ENCODE assay signal across 27 mouse cellular contexts in the genomic region with DNA sequence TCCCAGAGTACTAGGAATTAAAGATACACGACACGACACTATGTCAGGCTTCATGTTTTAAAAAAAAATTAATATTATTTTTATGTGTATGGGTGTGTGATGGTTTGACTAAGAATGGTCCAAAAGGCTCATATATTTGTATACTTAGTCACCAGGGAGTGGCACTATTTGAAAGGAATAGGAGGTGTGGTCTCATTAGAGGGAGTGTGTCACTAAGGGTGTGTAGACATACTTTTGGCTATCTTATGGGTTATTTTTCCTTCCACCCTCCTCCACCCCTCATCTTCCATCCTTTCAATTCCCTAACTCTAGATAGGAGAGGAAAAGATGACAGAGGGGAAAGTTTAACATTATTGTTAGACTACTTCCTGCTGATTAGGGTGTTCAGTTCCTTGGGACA. TPM values are rescaled to one million over a fixed set of nuclear protein-coding genes. Genes with fewer than 3 reads are reported as not detected.
A peak's percentile ranks its signal among the peaks of the same experiment; 100 is the strongest.
DNase-seq lines count a peak whose midpoint lies in the region; ATAC-seq and TF ChIP-seq lines count a peak whose summit lies in the region.
"Had no signal": no experiment of that assay in that cellular context is flagged by ENCODE, and none has a peak within 500 bp of the region (broad histone marks: within the 10 kb centered on the region; RNA-seq: fewer than 3 reads in every experiment).

No protein-coding gene starts in this region.

- H3K4me1 ChIP-seq in liver, embryonic 14.5 days (replicated peaks; ENCODE audit: control insufficient read depth in 2 of 2, insufficient read depth in 2 of 2, low read length in 1 of 2): peaks cover 35 to 37% of the 10 kb centered on the region in 2 experiments
- H3K4me1 ChIP-seq in liver, postnatal 0 days (ENCODE audit: insufficient read depth): peaks cover 18% of the 10 kb centered on the region
- no peaks in the 10 kb centered on the region for H3K4me1 ChIP-seq in stomach, postnatal 0 days (replicated peaks; ENCODE audit: control insufficient read depth, insufficient read depth)
- no peaks in the 10 kb centered on the region for H3K4me1 ChIP-seq in heart, embryonic 11.5 days (ENCODE audit: control insufficient read depth, insufficient read depth, low read length)
- peaks cover 17% of the 10 kb centered on the region for H3K4me1 ChIP-seq in neural tube, embryonic 15.5 days

- H3K27me3 ChIP-seq in liver, embryonic 14.5 days (ENCODE audit: control insufficient read depth, insufficient read depth, low read length): peaks cover 9% of the 10 kb centered on the region
- H3K27me3 ChIP-seq in liver, postnatal 0 days (ENCODE audit: insufficient read depth, low read length): peaks cover 13% of the 10 kb centered on the region; the same call in 1 of the 2 replicates
- no peaks in the 10 kb centered on the region for H3K27me3 ChIP-seq in stomach, postnatal 0 days (ENCODE audit: control insufficient read depth, insufficient read depth, low read length)
- H3K27me3 ChIP-seq in heart, embryonic 11.5 days (ENCODE audit: control insufficient read depth, insufficient read depth, low read length): peaks cover 2% of the 10 kb centered on the region; the same call in 1 of the 2 replicates
- H3K27me3 ChIP-seq in neural tube, embryonic 15.5 days (replicated peaks): no peaks in the 10 kb centered on the region
- H3K27me3 ChIP-seq: embryonic facial prominence, embryonic 13.5 days; forebrain, embryonic 15.5 days; heart, embryonic 15.5 days had no signal

- TF ChIP-seq CTCF in liver, embryonic 14.5 days (IDR thresholded peaks at IDR 0.05; ENCODE audit: low read depth): no peak
- TF ChIP-seq CTCF in liver, postnatal 0 days (IDR thresholded peaks at IDR 0.05; ENCODE audit: low read depth): no peak
- no peak for TF ChIP-seq CTCF in stomach, postnatal 0 days (IDR thresholded peaks at IDR 0.05; ENCODE audit: low read depth)

- TF ChIP-seq EP300 in liver, embryonic 14.5 days (IDR thresholded peaks at IDR 0.05; ENCODE audit: low read depth): no peak
- no peak for TF ChIP-seq EP300 in liver, postnatal 0 days (IDR thresholded peaks at IDR 0.05; ENCODE audit: low read depth)
- TF ChIP-seq EP300 in stomach, postnatal 0 days (optimal IDR thresholded peaks at IDR 0.05): no peak

- H3K4me3 ChIP-seq in liver, embryonic 14.5 days (ENCODE audit: insufficient read depth in 1 of 2, low read depth in 2 of 2, low read length in 2 of 2): no peak overlapping the region
- no peak overlapping the region for H3K4me3 ChIP-seq in liver, postnatal 0 days (ENCODE audit: low read depth, low read length)
- H3K4me3 ChIP-seq in stomach, postnatal 0 days (ENCODE audit: low read depth, low read length): no peak overlapping the region
- H3K4me3 ChIP-seq in heart, embryonic 11.5 days (ENCODE audit: low read depth, low read length): no peak overlapping the region
- H3K4me3 ChIP-seq in neural tube, embryonic 15.5 days (replicated peaks): no peak overlapping the region
- H3K4me3 ChIP-seq: embryonic facial prominence, embryonic 10.5 days; embryonic facial prominence, embryonic 13.5 days; forebrain, embryonic 15.5 days; heart, embryonic 12.5 days; heart, embryonic 15.5 days; hindbrain, embryonic 10.5 days; hindbrain, embryonic 13.5 days had no signal

- H3K9ac ChIP-seq in liver, embryonic 14.5 days (replicated peaks): no peak overlapping the region
- no peak overlapping the region for H3K9ac ChIP-seq in liver, postnatal 0 days (replicated peaks)
- no peak overlapping the region for H3K9ac ChIP-seq in stomach, postnatal 0 days (ENCODE audit: low read length)
- H3K9ac ChIP-seq in heart, embryonic 11.5 days (ENCODE audit: low read depth, low read length): no peak overlapping the region
- H3K9ac ChIP-seq in neural tube, embryonic 15.5 days (replicated peaks): no peak overlapping the region
- H3K9ac ChIP-seq: embryonic facial prominence, embryonic 13.5 days; forebrain, embryonic 15.5 days; heart, embryonic 12.5 days; heart, embryonic 15.5 days; hindbrain, embryonic 13.5 days had no signal

- no peaks in the 10 kb centered on the region for H3K9me3 ChIP-seq in liver, embryonic 14.5 days (ENCODE audit: control insufficient read depth, low read length)
- H3K9me3 ChIP-seq in liver, postnatal 0 days (ENCODE audit: low read length): no peaks in the 10 kb centered on the region
- H3K9me3 ChIP-seq in stomach, postnatal 0 days (ENCODE audit: control insufficient read depth, low read length): no peaks in the 10 kb centered on the region
- H3K9me3 ChIP-seq in heart, embryonic 11.5 days (replicated peaks; ENCODE audit: control insufficient read depth, low read length): no peaks in the 10 kb centered on the region
- no peaks in the 10 kb centered on the region for H3K9me3 ChIP-seq in neural tube, embryonic 15.5 days (replicated peaks)
- H3K9me3 ChIP-seq: embryonic facial prominence, embryonic 10.5 days; embryonic facial prominence, embryonic 13.5 days; forebrain, embryonic 15.5 days; heart, embryonic 12.5 days; heart, embryonic 15.5 days; hindbrain, embryonic 10.5 days; hindbrain, embryonic 13.5 days had no signal

- DNase-seq in liver, embryonic 14.5 days (ENCODE audit: low read depth in 3 of 3, low spot score in 3 of 3): no peak
- no peak for DNase-seq in liver, postnatal 0 days
- no peak for DNase-seq in stomach, postnatal 0 days (ENCODE audit: low spot score)
- DNase-seq: adrenal gland, adult 8-10 months; adrenal gland, postnatal 25 days; cerebellum, adult 11-12 months; cerebellum, adult 8-10 months; cerebellum, postnatal 10 days; cerebellum, postnatal 36 days; embryo, embryonic 11 days; gastrocnemius, postnatal 14 days; heart, adult 11 months; heart, postnatal 10 days; heart, postnatal 36 days had no signal

- ATAC-seq in liver, embryonic 14.5 days (ENCODE audit: insufficient read depth): peak; percentile 29; the same call in 1 of the 2 replicates
- ATAC-seq in liver, postnatal 0 days: no peak
- ATAC-seq in erythroid progenitor cell, adult 5-6 weeks (replicated peaks; ENCODE audit: low FRiP score, poor library complexity, severe bottlenecking): peak; percentile 67
- peak; percentile 65 for ATAC-seq in stomach, postnatal 0 days (ENCODE audit: low FRiP score, low TSS enrichment)
- no peak for ATAC-seq in heart, embryonic 11.5 days (replicated peaks; ENCODE audit: insufficient number of reproducible peaks, low FRiP score, low TSS enrichment)
- no peak for ATAC-seq in neural tube, embryonic 15.5 days (ENCODE audit: low FRiP score)
- ATAC-seq: activated CD4-positive, CD25-positive, alpha-beta regulatory T cell, adult 4 months; forebrain, embryonic 15.5 days; hindbrain, embryonic 16.5 days had no signal

- 82% methylated on average over 2 of the region's 2 CpGs for WGBS in liver, embryonic 14.5 days (ENCODE audit: insufficient replicate concordance)
- WGBS in liver, postnatal 0 days (ENCODE audit: insufficient replicate concordance): 96% methylated on average over 2 of the region's 2 CpGs
- WGBS in stomach, postnatal 0 days: 73% methylated on average over 2 of the region's 2 CpGs
- 86% methylated on average over 2 of the region's 2 CpGs for WGBS in heart, embryonic 11.5 days (ENCODE audit: insufficient replicate concordance)
- WGBS in neural tube, embryonic 15.5 days: 97% methylated on average over 2 of the region's 2 CpGs

- no peaks in the 10 kb centered on the region for H3K36me3 ChIP-seq in liver, embryonic 14.5 days (replicated peaks; ENCODE audit: control insufficient read depth, insufficient read depth, low read depth)
- no peaks in the 10 kb centered on the region for H3K36me3 ChIP-seq in liver, postnatal 0 days (replicated peaks; ENCODE audit: insufficient read depth, low read length)
- no peaks in the 10 kb centered on the region for H3K36me3 ChIP-seq in stomach, postnatal 0 days (ENCODE audit: control insufficient read depth, insufficient read depth, low read length)
- H3K36me3 ChIP-seq in heart, embryonic 11.5 days (ENCODE audit: control insufficient read depth, insufficient read depth, low read length): no peaks in the 10 kb centered on the region
- H3K36me3 ChIP-seq in neural tube, embryonic 15.5 days: peaks cover 2% of the 10 kb centered on the region; the same call in 1 of the 2 replicates
- H3K36me3 ChIP-seq: embryonic facial prominence, embryonic 10.5 days; embryonic facial prominence, embryonic 13.5 days; forebrain, embryonic 15.5 days; heart, embryonic 12.5 days; heart, embryonic 15.5 days; hindbrain, embryonic 13.5 days had no signal

- peak overlapping the region; percentile 76 for H3K27ac ChIP-seq in liver, embryonic 14.5 days
- H3K27ac ChIP-seq in liver, postnatal 0 days (ENCODE audit: low read depth): no peak overlapping the region
- H3K27ac ChIP-seq in stomach, postnatal 0 days (replicated peaks): no peak overlapping the region
- no peak overlapping the region for H3K27ac ChIP-seq in heart, embryonic 11.5 days (ENCODE audit: low read depth, low read length)
- no peak overlapping the region for H3K27ac ChIP-seq in neural tube, embryonic 15.5 days (replicated peaks)
- H3K27ac ChIP-seq: embryonic facial prominence, embryonic 10.5 days; embryonic facial prominence, embryonic 13.5 days; forebrain, embryonic 15.5 days; heart, embryonic 15.5 days; hindbrain, embryonic 10.5 days; hindbrain, embryonic 13.5 days had no signal

- peak overlapping the region; percentile 38 for H3K4me2 ChIP-seq in liver, embryonic 14.5 days (ENCODE audit: low read depth)
- H3K4me2 ChIP-seq in liver, postnatal 0 days (ENCODE audit: low read depth, low read length): no peak overlapping the region
- no peak overlapping the region for H3K4me2 ChIP-seq in stomach, postnatal 0 days (replicated peaks; ENCODE audit: low read depth)
- H3K4me2 ChIP-seq in heart, embryonic 11.5 days: no peak overlapping the region
- H3K4me2 ChIP-seq in neural tube, embryonic 15.5 days: no peak overlapping the region
- H3K4me2 ChIP-seq: embryonic facial prominence, embryonic 13.5 days; forebrain, embryonic 15.5 days; heart, embryonic 12.5 days; heart, embryonic 15.5 days; hindbrain, embryonic 13.5 days had no signal

RNA-seq across cellular contexts. Expression of a gene that starts 8.1 kb away (rescaled TPM):
- polyA plus RNA-seq in liver, embryonic 14.5 days (2012; rRNA removed): 8.1 and 8.6 TPM in 2 replicates
- polyA plus RNA-seq in liver, embryonic 14.5 days (2014; fragmentation: Nextera tagmentation; extraction: Ambion mirVana): 7.6 and 9.9 TPM in 2 replicates
- 27.7 and 27.9 TPM in 2 replicates for polyA plus RNA-seq in liver, postnatal 0 days (2015; fragmentation: Nextera tagmentation; extraction: Ambion mirVana)
- 21.4 and 35.7 TPM in 2 replicates for total RNA-seq in erythroid progenitor cell, adult 5-6 weeks (2015; ENCODE audit: low replicate concordance)
- 27.7 and 43.4 TPM in 2 replicates for total RNA-seq in erythroid progenitor cell, adult 5-6 weeks (2017; ENCODE audit: low replicate concordance)
- 20.3 and 21.4 TPM in 2 replicates for polyA plus RNA-seq in stomach, postnatal 0 days (2015; fragmentation: Nextera tagmentation; extraction: Ambion mirVana)
- 11.1 and 12.4 TPM in 2 replicates for polyA plus RNA-seq in heart, embryonic 11.5 days (2014; fragmentation: Nextera tagmentation; extraction: Ambion mirVana)
- polyA plus RNA-seq in neural tube, embryonic 15.5 days (2015; fragmentation: Nextera tagmentation; extraction: Ambion mirVana): 15.7 and 17.0 TPM in 2 replicates

RNA-seq across cellular contexts. Expression of a gene that starts 20.0 kb away (rescaled TPM):
- polyA plus RNA-seq in liver, embryonic 14.5 days (2012; rRNA removed): 0.13 and 0.18 TPM in 2 replicates
- polyA plus RNA-seq in liver, embryonic 14.5 days (2014; fragmentation: Nextera tagmentation; extraction: Ambion mirVana): 0.05 TPM in 1 of 2 replicates, not detected in the other
- 0.18 and 0.40 TPM in 2 replicates for polyA plus RNA-seq in liver, postnatal 0 days (2015; fragmentation: Nextera tagmentation; extraction: Ambion mirVana)
- total RNA-seq in erythroid progenitor cell, adult 5-6 weeks (2015; ENCODE audit: low replicate concordance): not detected in 2 replicates
- total RNA-seq in erythroid progenitor cell, adult 5-6 weeks (2017; ENCODE audit: low replicate concordance): not detected in 2 replicates
- 1.6 and 1.7 TPM in 2 replicates for polyA plus RNA-seq in stomach, postnatal 0 days (2015; fragmentation: Nextera tagmentation; extraction: Ambion mirVana)
- 1.9 and 2.3 TPM in 2 replicates for polyA plus RNA-seq in heart, embryonic 11.5 days (2014; fragmentation: Nextera tagmentation; extraction: Ambion mirVana)
- 15.2 and 17.0 TPM in 2 replicates for polyA plus RNA-seq in neural tube, embryonic 15.5 days (2015; fragmentation: Nextera tagmentation; extraction: Ambion mirVana)

RNA-seq across cellular contexts. Expression of a gene that starts 30.3 kb away (rescaled TPM):
- polyA plus RNA-seq in liver, embryonic 14.5 days (2012; rRNA removed): 17.8 and 19.3 TPM in 2 replicates
- 24.5 and 26.2 TPM in 2 replicates for polyA plus RNA-seq in liver, embryonic 14.5 days (2014; fragmentation: Nextera tagmentation; extraction: Ambion mirVana)
- polyA plus RNA-seq in liver, postnatal 0 days (2015; fragmentation: Nextera tagmentation; extraction: Ambion mirVana): 23.0 and 26.2 TPM in 2 replicates
- total RNA-seq in erythroid progenitor cell, adult 5-6 weeks (2015; ENCODE audit: low replicate concordance): 30.6 and 54.1 TPM in 2 replicates
- 37.7 and 46.8 TPM in 2 replicates for total RNA-seq in erythroid progenitor cell, adult 5-6 weeks (2017; ENCODE audit: low replicate concordance)
- 54.0 and 59.4 TPM in 2 replicates for polyA plus RNA-seq in stomach, postnatal 0 days (2015; fragmentation: Nextera tagmentation; extraction: Ambion mirVana)
- polyA plus RNA-seq in heart, embryonic 11.5 days (2014; fragmentation: Nextera tagmentation; extraction: Ambion mirVana): 51.3 and 64.5 TPM in 2 replicates
- 103 and 108 TPM in 2 replicates for polyA plus RNA-seq in neural tube, embryonic 15.5 days (2015; fragmentation: Nextera tagmentation; extraction: Ambion mirVana)

RNA-seq across cellular contexts. Expression of a gene that starts 38.2 kb away (rescaled TPM):
- 0.27 and 0.31 TPM in 2 replicates for polyA plus RNA-seq in liver, embryonic 14.5 days (2012; rRNA removed)
- 0.20 and 0.50 TPM in 2 replicates for polyA plus RNA-seq in liver, embryonic 14.5 days (2014; fragmentation: Nextera tagmentation; extraction: Ambion mirVana)
- polyA plus RNA-seq in liver, postnatal 0 days (2015; fragmentation: Nextera tagmentation; extraction: Ambion mirVana): 0.46 and 0.69 TPM in 2 replicates
- not detected in 2 replicates for total RNA-seq in erythroid progenitor cell, adult 5-6 weeks (2015; ENCODE audit: low replicate concordance)
- total RNA-seq in erythroid progenitor cell, adult 5-6 weeks (2017; ENCODE audit: low replicate concordance): 0.39 TPM in 1 of 2 replicates, not detected in the other
- 1.4 and 2.0 TPM in 2 replicates for polyA plus RNA-seq in stomach, postnatal 0 days (2015; fragmentation: Nextera tagmentation; extraction: Ambion mirVana)
- polyA plus RNA-seq in heart, embryonic 11.5 days (2014; fragmentation: Nextera tagmentation; extraction: Ambion mirVana): 0.96 and 1.5 TPM in 2 replicates
- 0.49 and 1.1 TPM in 2 replicates for polyA plus RNA-seq in neural tube, embryonic 15.5 days (2015; fragmentation: Nextera tagmentation; extraction: Ambion mirVana)
- total RNA-seq: gastrocnemius, adult 18-20 months had no signal

RNA-seq across cellular contexts. Expression of a gene that starts 39.0 kb away (rescaled TPM):
- 38.8 and 40.7 TPM in 2 replicates for polyA plus RNA-seq in liver, embryonic 14.5 days (2012; rRNA removed)
- polyA plus RNA-seq in liver, embryonic 14.5 days (2014; fragmentation: Nextera tagmentation; extraction: Ambion mirVana): 51.8 and 56.6 TPM in 2 replicates
- 29.8 and 34.7 TPM in 2 replicates for polyA plus RNA-seq in liver, postnatal 0 days (2015; fragmentation: Nextera tagmentation; extraction: Ambion mirVana)
- total RNA-seq in erythroid progenitor cell, adult 5-6 weeks (2015; ENCODE audit: low replicate concordance): 111 and 124 TPM in 2 replicates
- total RNA-seq in erythroid progenitor cell, adult 5-6 weeks (2017; ENCODE audit: low replicate concordance): 62.0 and 73.5 TPM in 2 replicates
- polyA plus RNA-seq in stomach, postnatal 0 days (2015; fragmentation: Nextera tagmentation; extraction: Ambion mirVana): 33.1 and 33.4 TPM in 2 replicates
- 91.1 and 98.5 TPM in 2 replicates for polyA plus RNA-seq in heart, embryonic 11.5 days (2014; fragmentation: Nextera tagmentation; extraction: Ambion mirVana)
- polyA plus RNA-seq in neural tube, embryonic 15.5 days (2015; fragmentation: Nextera tagmentation; extraction: Ambion mirVana): 16.1 and 33.7 TPM in 2 replicates

Comparison
In these comparisons a context has a peak if more than half of its experiments do, and no peak if none do; other contexts are left out.
1. ATAC-seq: peak in liver, embryonic 14.5 days (single experiment), erythroid progenitor cell, adult 5-6 weeks (single experiment) and stomach, postnatal 0 days (single experiment); none in liver, postnatal 0 days (single experiment), heart, embryonic 11.5 days (single experiment) and neural tube, embryonic 15.5 days (single experiment).